Mouse (Mus musculus): ENCODE measurements at regions not wholly inside any gene's neighbourhood (a gene's known extent, or its start where the extent isn't known, plus 50 kb on each side); places are given as distances from the start of the nearest gene placed in this dataset.
A peak's percentile ranks its signal among the peaks of the same experiment; 100 is the strongest.

DNA sequence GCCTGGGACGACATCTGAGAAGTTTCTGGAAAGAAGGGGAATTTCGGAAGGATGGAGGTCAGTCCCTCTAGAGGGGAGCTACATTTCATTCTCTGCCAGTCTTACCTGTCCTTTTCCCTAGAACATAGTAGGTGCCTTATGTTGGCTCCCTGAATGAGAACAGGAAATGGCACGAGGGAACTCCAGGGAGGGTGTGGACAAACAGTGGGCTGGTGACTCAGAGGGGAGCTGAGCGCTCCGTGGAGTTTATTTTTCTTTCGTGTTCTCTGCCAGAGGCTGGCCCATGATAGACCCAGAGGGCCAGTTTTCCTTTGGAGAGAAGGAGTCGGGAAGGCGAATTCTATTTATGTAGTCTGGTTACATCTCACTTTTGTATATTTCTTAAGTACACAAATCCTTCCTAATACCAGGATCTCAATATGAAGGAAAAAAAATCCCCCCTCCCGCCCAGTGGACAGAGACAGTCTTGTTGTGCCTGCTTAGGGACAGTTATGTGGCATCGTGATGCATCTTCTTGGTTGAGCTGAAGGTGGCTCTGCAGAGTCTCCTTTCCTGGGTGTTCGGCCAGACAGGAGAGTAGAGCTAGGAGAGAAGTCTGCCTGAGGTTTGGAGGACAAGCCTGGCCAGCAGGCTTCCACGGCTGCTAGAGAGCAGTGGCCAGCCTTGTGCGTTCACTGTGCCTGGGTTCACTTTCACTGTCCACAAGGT is 84.3 kb upstream of the Rbpj start:
- no peak overlapping the region for H3K9ac ChIP-seq (replicated peaks; ENCODE audit: low read length, poor library complexity, severe bottlenecking)
- WGBS: 74% methylated on average over 13 of the region's 13 CpGs
- DNase-seq (ENCODE audit: low spot score) (peak; percentile 46), ATAC-seq (ENCODE audit: low FRiP score) (no peak)
- no peak overlapping the region for H3K27ac ChIP-seq (ENCODE audit: low read depth, low read length)
- no peaks in the 10 kb centered on the region for H3K4me1 ChIP-seq (ENCODE audit: insufficient read depth, low read length)
- peak; percentile 23; the same call in 1 of the 2 replicates for TF ChIP-seq CTCF (IDR thresholded peaks at IDR 0.05)
- no peak overlapping the region for H3K4me3 ChIP-seq (ENCODE audit: low read depth, low read length)
- no peaks in the 10 kb centered on the region for H3K9me3 ChIP-seq (ENCODE audit: low read length)
- no peaks in the 10 kb centered on the region for H3K36me3 ChIP-seq (ENCODE audit: insufficient read depth, low read length)
- no peak overlapping the region for H3K4me2 ChIP-seq (ENCODE audit: low read depth, low read length, poor library complexity, severe bottlenecking)
- H3K27me3 ChIP-seq (ENCODE audit: insufficient read depth, low read length): no peaks in the 10 kb centered on the region

GRCm38 (mm10) chr5:53384026-53384425 is 81.9 kb upstream of the Rbpj start:
- DNase-seq (ENCODE audit: low spot score) (no peak), ATAC-seq (ENCODE audit: low FRiP score) (no peak)
- H3K27ac ChIP-seq (ENCODE audit: low read depth, low read length): no peak overlapping the region
- H3K36me3 ChIP-seq (ENCODE audit: insufficient read depth, low read length): no peaks in the 10 kb centered on the region
- H3K4me3 ChIP-seq (ENCODE audit: low read depth, low read length): no peak overlapping the region
- H3K4me1 ChIP-seq (ENCODE audit: insufficient read depth, low read length): no peaks in the 10 kb centered on the region
- no peak for TF ChIP-seq CTCF (IDR thresholded peaks at IDR 0.05)
- no peak overlapping the region for H3K4me2 ChIP-seq (ENCODE audit: low read depth, low read length, poor library complexity, severe bottlenecking)
- H3K27me3 ChIP-seq (ENCODE audit: insufficient read depth, low read length): no peaks in the 10 kb centered on the region
- no peak overlapping the region for H3K9ac ChIP-seq (replicated peaks; ENCODE audit: low read length, poor library complexity, severe bottlenecking)
- 86% methylated on average over 7 of the region's 7 CpGs for WGBS
- no peaks in the 10 kb centered on the region for H3K9me3 ChIP-seq (ENCODE audit: low read length)

- no peaks in the 10 kb centered on the region for H3K9me3 ChIP-seq (ENCODE audit: low read length)
- no peaks in the 10 kb centered on the region for H3K36me3 ChIP-seq (ENCODE audit: insufficient read depth, low read length)
- no peak for TF ChIP-seq CTCF (IDR thresholded peaks at IDR 0.05)
- no peaks in the 10 kb centered on the region for H3K4me1 ChIP-seq (ENCODE audit: insufficient read depth, low read length)
- no peak overlapping the region for H3K4me2 ChIP-seq (ENCODE audit: low read depth, low read length, poor library complexity, severe bottlenecking)
- H3K4me3 ChIP-seq (ENCODE audit: low read depth, low read length): no peak overlapping the region
- ATAC-seq (ENCODE audit: low FRiP score): no peak
- H3K27me3 ChIP-seq (ENCODE audit: insufficient read depth, low read length): no peaks in the 10 kb centered on the region
- H3K27ac ChIP-seq (ENCODE audit: low read depth, low read length): no peak overlapping the region
- no peak overlapping the region for H3K9ac ChIP-seq (replicated peaks; ENCODE audit: low read length, poor library complexity, severe bottlenecking)
- no peak for DNase-seq (ENCODE audit: low spot score)
- WGBS: 86% methylated on average over 3 of the region's 3 CpGs
Observed at GRCm38 (mm10) chr5:53385513-53386148, 80.3 kb upstream of the Rbpj start.

DNA sequence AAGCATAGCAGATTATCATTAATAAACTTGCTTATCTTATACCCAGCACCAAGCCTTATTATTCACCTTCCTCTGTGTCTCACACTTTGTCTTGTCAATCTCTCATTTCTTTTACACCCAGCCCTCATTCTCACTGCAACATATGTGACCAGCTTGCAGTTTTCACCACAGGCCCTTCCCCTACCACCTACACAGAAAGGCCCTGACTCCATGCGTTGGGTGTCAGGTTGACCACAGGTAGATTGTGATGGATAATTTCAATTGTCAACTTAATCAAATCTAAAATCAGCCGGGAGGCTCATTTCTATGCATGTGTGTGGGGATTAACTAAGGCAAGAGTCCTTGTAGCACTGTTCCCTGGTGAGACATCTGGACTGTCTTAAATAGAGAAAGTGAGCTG is 72.4 kb upstream of the Rbpj start:
- Histone ChIP-seq H3K4me2 (ENCODE audit: low read depth, low read length, poor library complexity, severe bottlenecking) (no peak overlapping the region), H3K27ac (ENCODE audit: low read depth, low read length) (no peak overlapping the region), H3K4me3 (ENCODE audit: low read depth, low read length) (no peak overlapping the region), H3K4me1 (ENCODE audit: insufficient read depth, low read length) (no peaks in the 10 kb centered on the region), H3K36me3 (ENCODE audit: insufficient read depth, low read length) (no peaks in the 10 kb centered on the region), H3K27me3 (ENCODE audit: insufficient read depth, low read length) (no peaks in the 10 kb centered on the region), H3K9ac (replicated peaks; ENCODE audit: low read length, poor library complexity, severe bottlenecking) (no peak overlapping the region), H3K9me3 (ENCODE audit: low read length) (no peaks in the 10 kb centered on the region)
- ATAC-seq (ENCODE audit: low FRiP score): no peak
- TF ChIP-seq CTCF (IDR thresholded peaks at IDR 0.05): no peak
- no peak for DNase-seq (ENCODE audit: low spot score)
- WGBS: 84% methylated on average over 2 of the region's 2 CpGs

- Histone ChIP-seq H3K27me3 (ENCODE audit: insufficient read depth, low read length) (no peaks in the 10 kb centered on the region), H3K4me2 (ENCODE audit: low read depth, low read length, poor library complexity, severe bottlenecking) (no peak overlapping the region), H3K36me3 (ENCODE audit: insufficient read depth, low read length) (no peaks in the 10 kb centered on the region), H3K4me1 (ENCODE audit: insufficient read depth, low read length) (no peaks in the 10 kb centered on the region), H3K4me3 (ENCODE audit: low read depth, low read length) (no peak overlapping the region), H3K27ac (ENCODE audit: low read depth, low read length) (no peak overlapping the region), H3K9me3 (ENCODE audit: low read length) (no peaks in the 10 kb centered on the region), H3K9ac (replicated peaks; ENCODE audit: low read length, poor library complexity, severe bottlenecking) (no peak overlapping the region)
- no peak for TF ChIP-seq CTCF (IDR thresholded peaks at IDR 0.05)
- ATAC-seq (ENCODE audit: low FRiP score) (no peak), DNase-seq (ENCODE audit: low spot score) (no peak)
- WGBS: 93% methylated on average over 3 of the region's 3 CpGs
Observed at GRCm38 (mm10) chr5:53394560-53394959, 71.4 kb upstream of the Rbpj start.

GRCm38 (mm10) chr5:53398428-53399058 is 67.4 kb upstream of the Rbpj start:
- ATAC-seq (ENCODE audit: low FRiP score): no peak
- no peak overlapping the region for H3K9ac ChIP-seq (replicated peaks; ENCODE audit: low read length, poor library complexity, severe bottlenecking)
- 90% methylated on average over 8 of the region's 8 CpGs for WGBS
- H3K27me3 ChIP-seq (ENCODE audit: insufficient read depth, low read length): no peaks in the 10 kb centered on the region
- no peaks in the 10 kb centered on the region for H3K9me3 ChIP-seq (ENCODE audit: low read length)
- H3K27ac ChIP-seq (ENCODE audit: low read depth, low read length): no peak overlapping the region
- no peak overlapping the region for H3K4me2 ChIP-seq (ENCODE audit: low read depth, low read length, poor library complexity, severe bottlenecking)
- no peaks in the 10 kb centered on the region for H3K36me3 ChIP-seq (ENCODE audit: insufficient read depth, low read length)
- no peaks in the 10 kb centered on the region for H3K4me1 ChIP-seq (ENCODE audit: insufficient read depth, low read length)
- H3K4me3 ChIP-seq (ENCODE audit: low read depth, low read length): no peak overlapping the region
- DNase-seq (ENCODE audit: low spot score): no peak
- no peak for TF ChIP-seq CTCF (IDR thresholded peaks at IDR 0.05)
